Mouse (Mus musculus): ENCODE results near the gene Ets1. TPM values are rescaled to one million over a fixed set of nuclear protein-coding genes. Genes with fewer than 3 reads are reported as not detected.

Gene Ets1
- 10.0 and 13.7 TPM in 2 replicates for polyA plus RNA-seq (2012; rRNA removed)

DNA sequence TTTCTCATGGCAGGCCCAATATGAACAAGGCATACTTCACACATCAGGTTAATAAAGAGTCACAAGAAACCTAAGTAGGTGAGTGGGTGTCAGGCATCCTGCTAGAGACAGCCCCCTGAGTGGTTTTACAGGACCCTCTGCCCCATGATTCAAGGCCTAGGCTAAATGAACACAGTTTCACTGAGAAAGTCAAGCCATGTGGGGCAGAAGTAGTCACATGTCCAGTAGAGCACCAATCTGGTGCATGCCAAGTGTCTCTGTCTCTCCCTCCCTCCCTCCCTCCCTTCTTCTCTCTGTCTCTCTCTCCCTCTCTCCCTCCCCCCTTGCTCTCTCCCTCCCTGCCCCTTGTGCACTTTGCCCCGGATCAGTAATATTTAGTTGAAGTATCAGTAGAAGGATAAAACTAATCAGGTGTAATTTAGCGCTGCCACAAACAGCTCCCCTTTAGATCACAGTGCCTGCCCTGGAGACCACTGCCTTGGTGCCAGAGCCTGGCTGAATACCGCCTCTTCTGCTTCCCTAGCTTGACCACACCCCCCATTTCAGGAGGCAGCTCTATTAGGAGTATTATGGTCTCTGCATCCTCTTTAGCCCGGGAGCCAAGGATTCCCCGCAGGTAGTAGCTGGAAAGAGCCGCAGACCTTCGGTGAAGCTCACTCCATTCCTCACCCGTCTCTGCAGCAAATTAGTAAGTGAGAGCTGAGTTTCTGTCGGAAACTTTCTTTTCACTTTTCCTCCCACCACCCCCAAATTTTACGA lies at the start of gene Ets1:
TSS of gene Ets1 (plus strand) at position 595 of the 759 bp plus-strand sequence.

Other genes starting within 250 kb of the Ets1 start
- 2.9 and 4.6 TPM in 2 replicates for gene Fli1, start 93.4 kb upstream of the Ets1 start, polyA plus RNA-seq (2012; rRNA removed)

Measured in central nervous system, embryonic 14 days (tissue).